Mouse (Mus musculus) liver, embryonic 12.5 days (tissue): ENCODE results near the gene Trim58. TPM values are rescaled to one million over a fixed set of nuclear protein-coding genes. Genes with fewer than 3 reads are reported as not detected.

Experiments
- ATAC-seq: fragments of 200-750 bp; cut with Nextera tagmentation; 2 replicates; pipeline ENCODE4 v1.8.0; 2017; ENCODE audit warnings: moderate number of reproducible peaks, mild to moderate bottlenecking, moderate library complexity
- H3K27ac ChIP-seq: fragments of 300-500 bp; sonication (generic); 2 replicates; pipeline ENCODE4 v1.5.1; 2016; ENCODE audit warnings: mild to moderate bottlenecking
- H3K27me3 ChIP-seq: fragments of 300-500 bp; sonication (generic); replicated peaks from 2 replicates; pipeline ENCODE4 v1.6.1; 2016; ENCODE audit warnings: mild to moderate bottlenecking, moderate library complexity
- H3K36me3 ChIP-seq: fragments of 300-500 bp; sonication (generic); 2 replicates; pipeline ENCODE4 v1.6.1; 2016; ENCODE audit warnings: mild to moderate bottlenecking, moderate library complexity
- H3K4me1 ChIP-seq: fragments of 300-500 bp; sonication (generic); 2 replicates; pipeline ENCODE4 v1.6.1; 2016
- H3K4me2 ChIP-seq: fragments of 300-500 bp; sonication (generic); 2 replicates; pipeline ENCODE4 v1.6.1; 2016; ENCODE audit warnings: mild to moderate bottlenecking, moderate library complexity
- H3K4me3 ChIP-seq: fragments of 300-500 bp; sonication (generic); 2 replicates; pipeline ENCODE4 v1.5.1; 2016; ENCODE audit warnings: mild to moderate bottlenecking, moderate library complexity
- H3K9ac ChIP-seq: fragments of 300-500 bp; sonication (generic); 2 replicates; pipeline ENCODE4 v1.6.1; 2016; ENCODE audit warnings: mild to moderate bottlenecking, moderate library complexity
- H3K9me3 ChIP-seq: fragments of 300-500 bp; sonication (generic); replicated peaks from 2 replicates; pipeline ENCODE4 v1.6.1; 2016; ENCODE audit warnings: mild to moderate bottlenecking, moderate library complexity
- WGBS: fragments of 180-500 bp; shearing (Covaris S2); methylation state at CpG from one replicate; pipeline ENCODE4 v1.1.7; 2016; ENCODE audit not compliant: insufficient replicate concordance; 5-methylcytosine and 5-hydroxymethylcytosine counted together
- polyA plus RNA-seq: library from polyadenylated mRNA; unstranded; fragments of >200 nt; fragmentation: Nextera tagmentation; extraction: Ambion mirVana; gene quantifications from 2 replicates; pipeline ENCODE4 v1.2.1, GENCODE M21; 2016

The Trim58 gene
- polyA plus RNA-seq: 9.2 and 10.1 TPM in 2 replicates

GRCm38 (mm10) chr11:58640272-58640867, at the start of gene Trim58:
Trim58 (plus strand) TSS chr11:58640465.
- peak within 1 kb of the TSS; percentile 99 for H3K27ac ChIP-seq
- 0 out of 2 replicates have a peak, but pooled peaks cover 12% of the 10 kb centered on the region for H3K27me3 ChIP-seq
- no peaks in the 10 kb centered on the region for H3K9me3 ChIP-seq
- H3K4me2 ChIP-seq: peak within 1 kb of the TSS; percentile 83
- peaks cover 25% of the 10 kb centered on the region for H3K36me3 ChIP-seq
- H3K9ac ChIP-seq: peak within 1 kb of the TSS; percentile 95
- 5% methylated on average over 34 of the region's 34 CpGs for WGBS
- peaks cover 51% of the 10 kb centered on the region for H3K4me1 ChIP-seq
- H3K4me3 ChIP-seq: peak within 1 kb of the TSS; percentile 74
- ATAC-seq: peak; percentile 56

DNA sequence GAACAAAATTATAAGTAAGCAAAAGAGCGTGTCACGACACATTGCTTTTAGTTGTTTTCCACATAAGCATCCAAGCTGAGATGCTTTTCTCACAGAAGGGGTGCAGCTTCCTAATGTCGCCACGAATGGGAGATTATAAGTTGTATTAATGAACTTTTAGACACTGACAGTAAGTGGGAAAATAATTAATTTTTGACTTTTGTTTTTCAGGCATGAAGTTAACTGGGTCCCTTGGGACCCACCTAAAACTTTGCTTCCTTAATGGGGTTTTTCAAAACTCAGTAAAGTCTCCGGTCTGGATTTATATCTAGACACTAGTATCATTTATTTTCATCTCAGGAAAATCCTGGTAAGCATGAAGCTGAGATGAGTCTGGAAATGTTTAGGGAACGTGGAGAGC, 45.5 kb upstream of the Trim58 start, which contains the start of gene Olfr324:
Olfr324 (plus strand) TSS at position 301 of the 400 bp plus-strand sequence.
- no peak within 1 kb of the TSS for H3K4me2 ChIP-seq
- no peak within 1 kb of the TSS for H3K4me3 ChIP-seq
- H3K27ac ChIP-seq: no peak within 1 kb of the TSS
- no peaks in the 10 kb centered on the region for H3K27me3 ChIP-seq
- peaks cover 8% of the 10 kb centered on the region; the same call in 1 of the 2 replicates for H3K4me1 ChIP-seq
- no peaks in the 10 kb centered on the region for H3K9me3 ChIP-seq
- 62% methylated on average over 6 of the region's 6 CpGs for WGBS
- H3K36me3 ChIP-seq: no peaks in the 10 kb centered on the region
- ATAC-seq: no peak
- H3K9ac ChIP-seq: no peak within 1 kb of the TSS

DNA sequence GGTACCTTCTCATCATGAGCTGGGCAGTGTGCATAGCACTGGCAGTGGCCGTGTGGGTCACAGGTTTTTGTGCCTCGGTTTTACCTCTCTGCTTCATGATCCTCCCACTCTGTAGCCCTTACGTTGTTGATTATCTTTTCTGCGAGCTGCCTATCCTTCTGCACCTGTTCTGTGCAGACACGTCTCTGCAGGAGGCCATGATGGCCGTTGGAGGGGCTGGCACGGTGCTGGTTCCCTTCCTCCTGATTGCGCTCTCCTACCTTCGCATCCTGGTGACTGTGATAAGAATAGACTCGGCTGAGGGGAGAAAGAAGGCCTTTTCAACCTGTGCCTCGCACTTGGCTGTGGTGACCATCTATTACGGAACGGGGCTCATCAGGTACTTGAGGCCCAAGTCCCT, 42.4 kb upstream of the Trim58 start:
- no peaks in the 10 kb centered on the region for H3K36me3 ChIP-seq
- H3K4me3 ChIP-seq: no peak overlapping the region
- H3K4me1 ChIP-seq: peaks cover 3% of the 10 kb centered on the region; the same call in 1 of the 2 replicates
- H3K4me2 ChIP-seq: no peak overlapping the region
- no peak for ATAC-seq
- H3K27ac ChIP-seq: no peak overlapping the region
- no peaks in the 10 kb centered on the region for H3K27me3 ChIP-seq
- no peaks in the 10 kb centered on the region for H3K9me3 ChIP-seq
- WGBS: 64% methylated on average over 13 of the region's 13 CpGs
- H3K9ac ChIP-seq: no peak overlapping the region

- no peaks in the 10 kb centered on the region for H3K27me3 ChIP-seq
- ATAC-seq: no peak
- H3K9me3 ChIP-seq: no peaks in the 10 kb centered on the region
- peaks cover 18% of the 10 kb centered on the region for H3K4me1 ChIP-seq
- no peak overlapping the region for H3K9ac ChIP-seq
- no peak overlapping the region for H3K27ac ChIP-seq
- H3K36me3 ChIP-seq: no peaks in the 10 kb centered on the region
- H3K4me3 ChIP-seq: no peak overlapping the region
- H3K4me2 ChIP-seq: no peak overlapping the region
Measured at GRCm38 (mm10) chr11:58602062-58602461, 38.2 kb upstream of the Trim58 start.

- WGBS: 64% methylated on average over 6 of the region's 6 CpGs
- H3K4me3 ChIP-seq: no peak overlapping the region
- peaks cover 18% of the 10 kb centered on the region for H3K4me1 ChIP-seq
- no peak overlapping the region for H3K4me2 ChIP-seq
- ATAC-seq: peak; percentile 68; the same call in 1 of the 2 replicates
- no peaks in the 10 kb centered on the region for H3K36me3 ChIP-seq
- no peak overlapping the region for H3K27ac ChIP-seq
- no peaks in the 10 kb centered on the region for H3K9me3 ChIP-seq
- no peaks in the 10 kb centered on the region for H3K27me3 ChIP-seq
- no peak overlapping the region for H3K9ac ChIP-seq
Measured at GRCm38 (mm10) chr11:58602800-58603560, 37.3 kb upstream of the Trim58 start.

GRCm38 (mm10) chr11:58604688-58605087, 35.6 kb upstream of the Trim58 start:
- H3K9ac ChIP-seq: no peak overlapping the region
- no peak overlapping the region for H3K4me3 ChIP-seq
- H3K27me3 ChIP-seq: no peaks in the 10 kb centered on the region
- no peak overlapping the region for H3K27ac ChIP-seq
- WGBS: 32% methylated on average over 2 of the region's 2 CpGs
- H3K4me1 ChIP-seq: peaks cover 18% of the 10 kb centered on the region
- no peak for ATAC-seq
- H3K4me2 ChIP-seq: no peak overlapping the region
- H3K9me3 ChIP-seq: no peaks in the 10 kb centered on the region
- H3K36me3 ChIP-seq: no peaks in the 10 kb centered on the region

DNA sequence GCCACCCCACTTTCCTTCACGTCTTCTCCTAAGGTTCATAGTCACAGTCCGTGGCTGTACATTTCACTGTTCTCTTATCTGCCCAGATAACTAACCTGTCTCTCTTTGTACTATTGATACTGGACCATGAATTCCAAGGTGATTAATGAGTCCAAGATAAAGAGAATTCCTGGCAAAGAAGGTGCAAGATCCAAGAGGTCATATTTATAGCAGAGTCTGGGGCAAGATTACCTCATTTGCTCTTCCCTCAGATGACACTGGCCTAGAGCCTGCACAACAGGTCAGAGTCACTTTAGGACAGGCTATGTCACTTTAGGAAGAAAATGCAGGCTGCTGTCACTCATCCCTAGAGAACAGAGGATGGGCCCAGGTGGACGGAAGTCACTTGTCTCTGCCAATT, 35.0 kb upstream of the Trim58 start:
- no peaks in the 10 kb centered on the region for H3K36me3 ChIP-seq
- 51% methylated on average over 3 of the region's 3 CpGs for WGBS
- no peak overlapping the region for H3K27ac ChIP-seq
- no peak overlapping the region for H3K4me3 ChIP-seq
- no peak for ATAC-seq
- no peak overlapping the region for H3K9ac ChIP-seq
- H3K9me3 ChIP-seq: no peaks in the 10 kb centered on the region
- no peaks in the 10 kb centered on the region for H3K27me3 ChIP-seq
- H3K4me2 ChIP-seq: no peak overlapping the region
- peaks cover 18% of the 10 kb centered on the region for H3K4me1 ChIP-seq

- H3K27ac ChIP-seq: no peak overlapping the region
- peaks cover 18% of the 10 kb centered on the region for H3K4me1 ChIP-seq
- no peaks in the 10 kb centered on the region for H3K27me3 ChIP-seq
- no peaks in the 10 kb centered on the region for H3K9me3 ChIP-seq
- no peak overlapping the region for H3K4me2 ChIP-seq
- no peaks in the 10 kb centered on the region for H3K36me3 ChIP-seq
- no peak overlapping the region for H3K4me3 ChIP-seq
- 64% methylated on average over 12 of the region's 12 CpGs for WGBS
- H3K9ac ChIP-seq: no peak overlapping the region
- no peak for ATAC-seq
Measured at GRCm38 (mm10) chr11:58606177-58606919, 33.9 kb upstream of the Trim58 start.

- ATAC-seq: no peak
- no peaks in the 10 kb centered on the region for H3K9me3 ChIP-seq
- H3K9ac ChIP-seq: no peak overlapping the region
- H3K27ac ChIP-seq: no peak overlapping the region
- H3K36me3 ChIP-seq: no peaks in the 10 kb centered on the region
- no peak overlapping the region for H3K4me3 ChIP-seq
- H3K27me3 ChIP-seq: no peaks in the 10 kb centered on the region
- H3K4me1 ChIP-seq: peaks cover 18% of the 10 kb centered on the region
- 71% methylated on average over 6 of the region's 6 CpGs for WGBS
- no peak overlapping the region for H3K4me2 ChIP-seq
Measured at GRCm38 (mm10) chr11:58607030-58607429, 33.2 kb upstream of the Trim58 start.

DNA sequence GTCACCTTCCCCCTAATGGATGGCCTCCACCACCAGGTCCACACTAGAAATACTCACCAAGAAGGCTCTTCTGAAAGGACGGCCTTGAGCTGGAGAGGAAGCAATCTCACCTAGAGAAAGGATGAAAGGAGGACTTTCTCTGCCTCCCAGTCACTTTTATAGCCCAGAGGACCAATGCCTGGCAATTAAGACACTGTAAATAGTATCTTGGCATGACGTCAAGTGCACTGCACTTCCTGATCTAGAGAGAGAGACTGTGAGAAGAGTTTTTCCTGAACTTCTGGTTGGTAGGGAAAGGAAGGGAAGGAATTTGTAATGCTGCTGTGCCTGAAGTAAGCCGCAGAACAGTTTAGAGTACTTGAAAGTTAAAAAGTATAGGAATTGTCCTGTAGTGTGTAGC, 26.9 kb upstream of the Trim58 start:
- Histone ChIP-seq H3K9ac (no peak overlapping the region), H3K4me1 (no peaks in the 10 kb centered on the region), H3K4me2 (no peak overlapping the region), H3K27ac (no peak overlapping the region), H3K36me3 (no peaks in the 10 kb centered on the region), H3K9me3 (no peaks in the 10 kb centered on the region), H3K4me3 (no peak overlapping the region), H3K27me3 (no peaks in the 10 kb centered on the region)
- ATAC-seq: no peak
- WGBS: 54% methylated on average over 3 of the region's 3 CpGs

DNA sequence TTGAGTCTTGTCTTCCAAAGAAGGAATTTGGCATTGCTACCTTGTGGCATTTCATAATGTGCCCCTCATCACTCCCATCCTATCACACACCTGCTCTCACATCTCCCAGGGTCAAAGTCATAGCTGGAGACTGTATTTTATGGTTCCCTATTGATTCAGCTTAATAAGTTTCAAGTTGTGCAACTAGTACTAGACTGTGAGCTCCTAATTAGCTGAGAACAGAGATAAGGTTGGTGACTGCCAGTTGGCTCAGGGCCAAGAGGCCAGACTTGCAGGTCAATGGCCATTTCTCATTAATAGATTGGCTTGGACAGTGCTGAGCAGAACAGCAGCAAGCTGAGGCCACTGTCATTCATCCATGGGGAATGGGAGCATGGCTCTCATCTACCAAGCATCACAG, 25.7 kb upstream of the Trim58 start:
- no peak for ATAC-seq
- Histone ChIP-seq H3K27me3 (no peaks in the 10 kb centered on the region), H3K9ac (no peak overlapping the region), H3K4me1 (no peaks in the 10 kb centered on the region), H3K4me2 (no peak overlapping the region), H3K4me3 (no peak overlapping the region), H3K9me3 (no peaks in the 10 kb centered on the region), H3K36me3 (no peaks in the 10 kb centered on the region), H3K27ac (no peak overlapping the region)

- H3K4me3 ChIP-seq: no peak within 1 kb of the TSS
- H3K36me3 ChIP-seq: no peaks in the 10 kb centered on the region
- WGBS: 63% methylated on average over 4 of the region's 4 CpGs
- H3K4me2 ChIP-seq: no peak within 1 kb of the TSS
- no peak within 1 kb of the TSS for H3K9ac ChIP-seq
- H3K9me3 ChIP-seq: no peaks in the 10 kb centered on the region
- H3K4me1 ChIP-seq: no peaks in the 10 kb centered on the region
- no peak for ATAC-seq
- H3K27ac ChIP-seq: no peak within 1 kb of the TSS
- 0 out of 2 replicates have a peak, but pooled peaks cover 3% of the 10 kb centered on the region for H3K27me3 ChIP-seq
Measured at GRCm38 (mm10) chr11:58615975-58616374, 24.3 kb upstream of the Trim58 start, which contains the start of gene 2210407C18Rik. 2210407C18Rik (minus strand) TSS chr11:58616075.
